Mouse (Mus musculus): ENCODE data around the gene Gm9602. TPM values are rescaled to one million over a fixed set of nuclear protein-coding genes. Genes with fewer than 3 reads are reported as not detected.

The Gm9602 gene
- polyA plus RNA-seq (2021; fragmentation: Nextera tagmentation) = not detected in 2 replicates
- long read RNA-seq, experiment 1 = 0 reads
- long read RNA-seq, experiment 2 = 0 reads

DNA sequence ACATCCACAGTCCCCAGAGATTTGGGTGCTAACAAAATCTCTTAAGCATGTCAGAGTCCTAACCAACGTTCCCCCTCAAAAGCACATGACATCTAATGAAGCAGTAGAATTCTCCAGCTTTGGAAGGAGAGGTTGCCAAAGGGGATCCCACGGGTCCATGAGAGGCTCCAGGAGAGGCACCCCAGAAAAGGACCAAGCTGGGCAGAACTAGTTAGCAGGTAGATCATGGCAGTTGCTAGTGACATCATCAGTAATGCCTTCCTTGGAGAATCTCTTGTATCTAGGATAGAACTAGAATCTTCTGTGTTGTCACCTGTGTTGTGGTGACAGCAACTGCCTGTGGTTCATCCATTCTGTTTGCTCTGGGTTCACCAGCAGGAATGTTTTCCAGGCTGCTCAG is at the start of gene Gm9602:
Gene Gm9602 (plus strand): TSS at position 301 of the 400 bp plus-strand sequence.

Other genes with a start within 250 kb of the Gm9602 start
- gene Gm3047, start 220.9 kb upstream of the Gm9602 start, polyA plus RNA-seq (2021; fragmentation: Nextera tagmentation) = not detected in 2 replicates
- not detected in 2 replicates for gene Gm8159, start 144.0 kb upstream of the Gm9602 start, polyA plus RNA-seq (2021; fragmentation: Nextera tagmentation)
- gene Gm3239, start 112.1 kb upstream of the Gm9602 start, polyA plus RNA-seq (2021; fragmentation: Nextera tagmentation) = 0.25 and 0.34 TPM in 2 replicates
- gene Gm7876, start 67.1 kb upstream of the Gm9602 start, polyA plus RNA-seq (2021; fragmentation: Nextera tagmentation) = not detected in 2 replicates
- gene Gm3252, start 49.6 kb upstream of the Gm9602 start, polyA plus RNA-seq (2021; fragmentation: Nextera tagmentation) = 0.21 and 0.45 TPM in 2 replicates
- gene Gm3269, start 61.8 kb downstream of the Gm9602 start, polyA plus RNA-seq (2021; fragmentation: Nextera tagmentation) = not detected in 2 replicates
- gene Gm3264, start 79.2 kb downstream of the Gm9602 start, polyA plus RNA-seq (2021; fragmentation: Nextera tagmentation) = 0.21 TPM in 1 of 2 replicates, not detected in the other
- gene Gm3278, start 116.1 kb downstream of the Gm9602 start, polyA plus RNA-seq (2021; fragmentation: Nextera tagmentation) = not detected in 2 replicates
- gene Gm8297, start 207.6 kb downstream of the Gm9602 start, polyA plus RNA-seq (2021; fragmentation: Nextera tagmentation) = not detected in 2 replicates
- gene Gm3298, start 239.6 kb downstream of the Gm9602 start, polyA plus RNA-seq (2021; fragmentation: Nextera tagmentation) = not detected in 2 replicates